Mouse (Mus musculus) megakaryocyte-erythroid progenitor cell, adult 5-6 weeks (primary cell): ENCODE measurements around the gene Gon7. TPM values are rescaled to one million over a fixed set of nuclear protein-coding genes. Genes with fewer than 3 reads are reported as not detected.

Experiments
- ATAC-seq: replicated peaks from 2 replicates; pipeline ENCODE4 v1.8.0; 2016; ENCODE audit warnings: mild to moderate bottlenecking, inconsistent platforms; ENCODE audit not compliant: severe bottlenecking, poor library complexity, low FRiP score, low TSS enrichment
- total RNA-seq, 2 experiments: library from RNA; stranded (forward) in 1 of 2; stranded (reverse) in 1 of 2; fragments of 200-1000, 215-1000 nt in 1 of 2; fragments of >200 nt in 1 of 2; fragmentation: Nextera tagmentation in 1 of 2; gene quantifications; 2 replicates each; pipeline ENCODE4 v1.2.3; 2014 to 2017

Gon7 gene
- 12.2 and 21.1 TPM in 2 replicates for total RNA-seq (2014; fragmentation: Nextera tagmentation)
- total RNA-seq (2017), result 25.5 and 28.1 TPM in 2 replicates

- peak; percentile 96 for ATAC-seq
These were observed at the start of gene Gon7, which contains the start of the genes Gm28051 and Ubr7 for GRCm38 (mm10) chr12:102757689-102758402. TSS of gene Gon7 (minus strand) at chr12:102757803. TSS of gene Gm28051 (minus strand) at chr12:102757765. TSS of gene Ubr7 (plus strand) at chr12:102757967.

DNA sequence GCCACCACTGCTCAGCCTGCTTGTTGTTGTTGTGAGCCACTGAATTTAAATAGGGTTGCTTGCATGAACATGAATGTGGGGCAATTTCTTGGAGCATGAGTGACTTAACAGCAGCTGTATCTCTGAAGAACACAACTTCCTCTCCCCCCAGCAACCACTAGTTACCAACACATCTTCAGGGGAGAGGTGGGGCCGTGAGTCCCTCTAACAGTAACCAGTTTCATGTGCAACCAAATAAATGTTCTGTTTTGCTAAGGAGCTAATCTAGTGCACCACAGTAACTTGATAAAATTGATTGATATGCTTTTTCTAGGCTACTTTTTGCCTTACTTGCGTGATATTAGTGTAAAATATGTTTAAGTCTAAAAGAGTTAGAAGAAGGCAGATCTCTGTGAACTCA is 41.9 kb upstream of the Gon7 start:
- peak; percentile 86 for ATAC-seq

DNA sequence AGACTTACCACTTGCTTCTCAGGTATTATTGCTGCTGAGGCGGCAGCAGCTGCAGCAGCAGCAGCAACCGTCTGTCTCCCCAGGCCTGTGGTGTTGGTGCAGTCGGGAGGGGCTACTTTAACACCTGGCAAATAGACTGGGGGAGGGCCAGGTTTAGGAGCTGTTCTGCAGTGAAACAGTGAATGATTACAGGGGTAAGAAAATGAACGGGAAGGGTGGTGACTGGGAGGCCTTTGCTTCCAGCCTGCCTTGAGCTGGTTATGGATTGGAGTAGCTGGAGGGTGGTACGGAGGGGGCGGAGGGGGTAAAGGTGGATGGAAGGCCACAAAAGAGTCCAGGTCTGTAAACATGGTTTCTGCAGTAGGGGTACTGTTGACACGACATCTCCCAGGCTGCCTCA is 30.3 kb upstream of the Gon7 start:
- ATAC-seq, result no peak

GRCm38 (mm10) chr12:102785593-102785985 is 28.0 kb upstream of the Gon7 start:
- no peak for ATAC-seq

DNA sequence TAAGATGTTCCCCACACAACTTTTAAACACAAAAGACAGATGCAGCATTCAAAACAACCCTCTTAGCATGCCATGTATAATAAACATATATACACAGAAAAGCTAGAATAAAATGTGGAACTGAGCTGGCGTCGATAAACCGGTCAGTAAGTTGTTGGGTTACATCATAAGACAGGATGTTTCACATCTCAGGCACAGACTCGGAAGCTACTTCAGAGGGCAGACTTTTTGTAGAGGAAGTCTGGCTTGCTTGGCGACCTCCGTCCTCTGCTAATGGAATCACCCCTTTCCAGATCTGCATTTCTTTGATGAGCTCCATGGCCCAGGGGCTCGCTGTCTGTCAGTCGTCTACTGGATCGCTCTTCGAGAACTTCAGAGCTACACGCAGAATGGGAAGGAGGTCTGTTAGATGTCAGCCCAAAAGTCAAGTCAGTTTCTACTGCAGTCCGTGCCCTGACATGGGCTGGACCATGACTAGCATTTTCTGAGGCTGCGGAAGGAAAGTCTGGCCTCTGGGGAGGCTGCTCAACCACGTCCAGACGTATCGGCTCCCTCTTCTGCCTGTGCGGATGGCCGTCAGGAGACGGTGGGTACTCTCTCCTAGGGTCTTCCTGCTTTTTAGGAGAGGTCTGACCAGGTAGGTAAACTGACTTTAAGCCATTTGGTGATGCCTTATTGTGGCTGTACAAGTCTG is 27.4 kb upstream of the Gon7 start:
- ATAC-seq, result no peak

DNA sequence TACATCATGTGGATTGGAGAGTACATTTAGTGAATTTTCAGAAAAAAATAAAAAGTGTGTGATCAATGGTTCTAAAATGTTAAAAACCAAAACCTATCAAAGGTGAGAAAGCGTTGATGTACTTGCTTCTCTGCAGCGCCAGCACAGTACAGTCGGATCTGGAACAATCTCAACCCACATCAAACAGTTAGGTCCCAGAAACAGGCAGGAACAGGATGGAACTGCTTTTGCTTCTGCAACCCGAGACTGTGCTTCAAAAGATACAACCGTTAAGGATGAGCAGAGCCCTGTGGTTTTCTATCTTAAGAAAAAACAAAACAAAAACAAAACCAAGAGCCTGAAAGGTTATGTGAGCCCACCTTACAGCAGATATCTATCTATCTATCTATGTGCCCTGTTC is 25.2 kb upstream of the Gon7 start:
- ATAC-seq, result no peak

GRCm38 (mm10) chr12:102779452-102779851 is 21.8 kb upstream of the Gon7 start:
- peak; percentile 65 for ATAC-seq

GRCm38 (mm10) chr12:102778151-102778550 is 20.5 kb upstream of the Gon7 start:
- ATAC-seq, result no peak

GRCm38 (mm10) chr12:102776035-102776434 is 18.4 kb upstream of the Gon7 start:
- ATAC-seq, result no peak

GRCm38 (mm10) chr12:102772676-102773075 is 15.1 kb upstream of the Gon7 start:
- no peak for ATAC-seq

GRCm38 (mm10) chr12:102771601-102772000 is 14.0 kb upstream of the Gon7 start:
- no peak for ATAC-seq

GRCm38 (mm10) chr12:102769000-102769399 is 11.4 kb upstream of the Gon7 start:
- no peak for ATAC-seq

- no peak for ATAC-seq
These were observed 6.1 kb upstream of the Gon7 start for GRCm38 (mm10) chr12:102763696-102764095.

- no peak for ATAC-seq
These were observed 4.1 kb upstream of the Gon7 start for GRCm38 (mm10) chr12:102761668-102762067.

GRCm38 (mm10) chr12:102758936-102759335 is 1.3 kb upstream of the Gon7 start:
- no peak for ATAC-seq

DNA sequence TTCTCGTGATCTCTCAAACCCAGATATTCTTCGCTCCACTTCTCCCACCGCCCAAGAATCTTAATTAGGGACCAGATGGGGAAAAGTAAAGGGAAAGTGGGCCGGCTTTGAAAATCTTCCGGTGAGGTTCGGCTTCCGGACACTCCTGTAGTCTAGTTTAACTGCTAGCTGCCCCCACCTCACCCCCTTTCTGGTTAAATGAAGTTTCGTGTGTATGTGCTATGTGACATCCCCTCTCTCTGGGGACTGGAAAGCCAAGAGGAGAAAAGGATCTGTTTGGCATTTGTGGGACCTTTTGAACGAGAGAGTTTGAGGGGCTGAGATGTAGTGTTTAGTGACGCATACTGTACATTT is 777 bp upstream of the Gon7 start, which contains the start of gene Gm20604:
Gene Gm20604 (minus strand): TSS at position 270 of the 354 bp plus-strand sequence.
- no peak for ATAC-seq

GRCm38 (mm10) chr12:102757055-102757688 is 431 bp downstream of the Gon7 start:
- ATAC-seq, result no peak; the same call in 1 of the 2 replicates

DNA sequence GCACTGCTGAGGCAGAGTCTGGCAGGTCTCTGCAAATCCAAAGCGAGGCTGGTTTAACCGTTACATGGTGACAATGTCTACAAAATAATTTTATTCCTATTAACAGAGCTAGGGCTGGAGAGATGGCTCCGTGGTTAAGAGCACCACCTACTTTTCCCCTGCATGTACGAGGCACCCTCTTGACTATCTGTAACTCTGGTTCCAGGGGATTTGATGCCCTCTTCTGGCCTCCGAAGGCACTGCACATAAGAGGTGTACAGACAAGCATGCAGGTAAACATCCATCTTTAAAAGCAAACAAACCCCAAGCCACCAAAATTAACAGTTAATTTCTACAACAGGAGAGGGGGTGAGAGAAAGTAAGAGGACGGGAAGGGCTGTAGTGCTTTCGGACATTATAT is 1.3 kb downstream of the Gon7 start:
- no peak for ATAC-seq

- ATAC-seq, result no peak
These were observed 9.3 kb downstream of the Gon7 start for GRCm38 (mm10) chr12:102748256-102748655.

DNA sequence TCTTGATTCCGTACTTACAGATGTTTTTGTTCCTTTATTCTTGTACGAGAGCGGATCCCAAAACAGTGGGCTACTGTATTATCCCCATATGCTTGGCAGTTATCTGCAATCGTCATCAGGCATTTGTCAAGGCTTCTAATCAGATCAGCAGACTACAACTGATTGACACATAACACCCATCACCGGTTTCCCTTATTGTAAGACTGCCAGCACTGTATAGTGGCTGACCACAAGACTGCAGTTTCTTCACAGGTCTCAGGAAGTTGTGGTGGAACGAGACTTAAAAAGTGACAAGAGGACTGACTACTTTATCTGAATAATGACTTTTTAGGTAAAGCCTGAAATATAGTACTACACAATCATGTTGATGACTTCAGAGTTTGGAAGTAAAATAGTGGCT is 12.8 kb downstream of the Gon7 start:
- ATAC-seq, result peak; percentile 58
